Mouse (Mus musculus) heart, embryonic 16.5 days (tissue): ENCODE results near the gene Apobec4. TPM values are rescaled to one million over a fixed set of nuclear protein-coding genes. Genes with fewer than 3 reads are reported as not detected.
"Not testable (repeated sequence)": the region's sequence is repeated elsewhere in the genome, so short reads cannot be mapped to it uniquely, and the experiment has no call there.

ENCODE experiments used
- ATAC-seq: fragments of 200-750 bp; cut with Nextera tagmentation; replicated peaks from 2 replicates; pipeline ENCODE4 v1.8.0; 2017; ENCODE audit warnings: moderate number of reproducible peaks; ENCODE audit not compliant: insufficient read depth, low FRiP score; ENCODE audit errors: extremely low read depth
- H3K27ac ChIP-seq: fragments of 300-500 bp; sonication (generic); 2 replicates; pipeline ENCODE4 v1.5.1; 2014; ENCODE audit warnings: mild to moderate bottlenecking, low read length, control low read depth, moderate library complexity
- H3K27me3 ChIP-seq: fragments of 300-500 bp; sonication (generic); 2 replicates; pipeline ENCODE4 v1.6.1; 2014; ENCODE audit warnings: low read length, mixed read lengths; ENCODE audit not compliant: control insufficient read depth, insufficient read depth
- H3K36me3 ChIP-seq: fragments of 300-500 bp; sonication (generic); 2 replicates; pipeline ENCODE4 v1.6.1; 2014; ENCODE audit not compliant: control insufficient read depth, insufficient read depth
- H3K4me1 ChIP-seq: fragments of 300-500 bp; sonication (generic); 2 replicates; pipeline ENCODE4 v1.6.1; 2014; ENCODE audit warnings: low read length, mixed read lengths; ENCODE audit not compliant: control insufficient read depth, insufficient read depth
- H3K4me2 ChIP-seq: fragments of 300-500 bp; sonication (generic); 2 replicates; pipeline ENCODE4 v1.6.1; 2014; ENCODE audit warnings: low read depth, mild to moderate bottlenecking, control low read depth, low read length
- H3K4me3 ChIP-seq: fragments of 300-500 bp; sonication (generic); 2 replicates; pipeline ENCODE4 v1.5.1; 2014; ENCODE audit warnings: mild to moderate bottlenecking, control low read depth, low read length
- H3K9ac ChIP-seq: fragments of 300-500 bp; sonication (generic); 2 replicates; pipeline ENCODE4 v1.6.1; 2014; ENCODE audit warnings: low read length, control low read depth
- H3K9me3 ChIP-seq: fragments of 300-500 bp; sonication (generic); replicated peaks from 2 replicates; pipeline ENCODE4 v1.6.1; 2016; ENCODE audit warnings: low read length; ENCODE audit not compliant: control insufficient read depth
- WGBS: fragments of 180-500 bp; shearing (Covaris S2); extraction: QIAGEN DNeasy Blood & Tissue Kit; methylation state at CpG from one replicate; pipeline ENCODE4 v1.1.7; 2014; 5-methylcytosine and 5-hydroxymethylcytosine counted together
- polyA plus RNA-seq: library from polyadenylated mRNA; unstranded; fragments of >200 nt; fragmentation: Nextera tagmentation; extraction: Ambion mirVana; gene quantifications from 2 replicates; pipeline ENCODE4 v1.2.1, GENCODE M21; 2015

Gene Apobec4
- polyA plus RNA-seq, 1 experiment from 2014 or later = not detected

DNA sequence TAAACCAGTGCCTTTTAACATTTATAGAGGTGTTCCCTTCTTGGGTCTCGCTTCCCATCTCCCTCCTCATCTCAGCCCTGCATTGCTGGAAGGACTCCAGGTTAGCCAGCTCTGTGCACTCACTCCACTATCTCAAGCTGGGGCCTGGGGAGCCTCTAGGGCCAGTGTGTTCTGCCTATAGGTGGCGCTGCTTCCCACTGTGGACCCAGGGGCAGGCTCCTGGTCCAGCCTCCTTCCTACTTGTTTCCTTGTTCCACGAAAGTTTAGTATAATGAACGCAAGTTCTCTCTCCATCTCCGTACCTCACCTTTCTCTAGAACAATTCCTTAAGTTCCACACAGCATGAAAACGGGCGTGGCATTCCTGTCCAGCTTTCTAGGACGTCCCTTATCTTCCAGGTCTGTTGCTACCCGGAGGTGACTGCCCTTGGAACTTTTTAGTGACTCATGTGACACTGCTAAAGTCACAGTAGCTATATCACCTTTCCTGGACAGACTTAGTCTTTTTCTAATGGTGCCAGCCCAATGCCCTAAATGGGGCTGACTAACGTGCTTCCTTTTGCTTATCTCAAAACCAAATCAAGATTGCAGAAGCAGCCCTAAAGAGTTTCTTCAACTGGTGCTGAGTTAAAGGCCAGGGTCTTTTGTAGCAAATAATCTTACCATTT, 28.9 kb downstream of the Apobec4 start:
- 20% methylated on average over 10 of the region's 10 CpGs for WGBS
- no peaks in the 10 kb centered on the region for H3K9me3 ChIP-seq
- peak; percentile 87 for ATAC-seq
- H3K4me2 ChIP-seq = peak overlapping the region; percentile 39; the same call in 1 of the 2 replicates
- no peak overlapping the region for H3K4me3 ChIP-seq
- H3K36me3 ChIP-seq = peaks cover 10% of the 10 kb centered on the region
- H3K27ac ChIP-seq = no peak overlapping the region
- H3K9ac ChIP-seq = no peak overlapping the region
- H3K4me1 ChIP-seq = no peaks in the 10 kb centered on the region
- H3K27me3 ChIP-seq = no peaks in the 10 kb centered on the region

DNA sequence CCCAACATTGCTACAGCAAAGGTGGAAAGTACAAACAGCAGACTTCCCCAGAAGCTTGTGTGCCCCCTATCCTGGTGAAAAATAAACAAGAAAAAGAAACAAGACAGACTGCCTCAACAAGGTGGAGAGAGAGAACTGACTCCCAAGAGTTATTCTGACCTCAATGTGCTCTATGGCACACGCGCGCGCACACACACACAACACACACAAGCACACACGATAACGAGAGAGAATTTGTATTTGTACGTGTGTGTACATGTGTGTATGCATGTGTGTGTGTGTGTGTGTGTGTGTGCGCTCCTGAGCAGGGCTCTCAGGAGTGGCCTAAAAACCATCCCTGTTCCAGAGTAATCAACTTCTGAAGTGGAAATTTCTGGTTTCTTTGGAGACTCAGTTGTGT, 34.3 kb downstream of the Apobec4 start:
- WGBS = 95% methylated on average over 8 of the region's 8 CpGs

DNA sequence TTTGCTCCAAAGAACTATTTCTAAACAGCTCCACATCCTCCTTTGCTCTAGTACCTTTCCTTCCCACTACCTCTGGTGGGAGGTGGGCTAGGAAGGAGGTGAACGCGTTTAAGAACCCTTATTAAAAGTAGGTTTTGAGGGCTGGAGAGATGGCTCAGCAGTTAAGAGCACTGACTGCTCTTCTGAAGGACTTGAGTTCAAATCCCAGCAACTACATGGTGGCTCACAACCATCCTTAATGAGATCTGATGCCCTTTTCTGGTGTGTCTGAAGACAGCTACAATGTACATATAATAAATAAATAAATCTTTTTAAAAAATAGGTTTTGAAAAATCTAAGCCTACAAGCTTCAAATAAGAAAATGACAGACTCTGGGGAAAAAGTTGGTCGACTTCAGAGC, 35.1 kb downstream of the Apobec4 start:
- H3K9ac ChIP-seq, H3K9me3 ChIP-seq, H3K27me3 ChIP-seq, H3K27ac ChIP-seq, H3K4me1 ChIP-seq, ATAC-seq, H3K4me3 ChIP-seq, H3K36me3 ChIP-seq, H3K4me2 ChIP-seq: not testable (repeated sequence)
- 85% methylated on average over 3 of the region's 3 CpGs for WGBS

More for the DNA sequence above, 34.3 kb downstream of the Apobec4 start:
- Histone ChIP-seq H3K27ac (no peak overlapping the region), H3K9ac (no peak overlapping the region), H3K36me3 (no peaks in the 10 kb centered on the region), H3K9me3 (no peaks in the 10 kb centered on the region), H3K4me3 (no peak overlapping the region), H3K4me1 (no peaks in the 10 kb centered on the region), H3K4me2 (no peak overlapping the region), H3K27me3 (no peaks in the 10 kb centered on the region)
- no peak for ATAC-seq

DNA sequence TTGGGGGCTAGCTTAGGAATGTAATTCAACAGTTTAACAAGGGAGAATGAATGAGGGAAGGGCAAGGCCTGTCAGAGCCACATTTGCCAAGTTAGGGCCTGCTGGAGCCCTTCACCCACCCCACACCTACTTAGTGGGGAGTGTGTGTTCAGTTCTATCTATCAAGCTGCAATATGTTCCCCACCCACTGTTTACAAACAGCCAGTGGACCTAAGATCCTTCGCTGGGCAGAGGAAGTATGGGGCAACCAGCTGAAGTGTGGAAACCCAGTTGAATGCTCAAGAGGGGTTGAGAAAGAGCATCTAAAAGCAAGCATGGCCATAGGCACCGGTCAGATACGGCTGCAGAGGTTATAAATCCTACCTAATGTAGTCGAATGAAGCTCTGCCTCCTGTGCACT, 36.6 kb downstream of the Apobec4 start:
- no peaks in the 10 kb centered on the region for H3K36me3 ChIP-seq
- H3K4me1 ChIP-seq = peaks cover 12% of the 10 kb centered on the region
- peaks cover 3% of the 10 kb centered on the region; the same call in 1 of the 2 replicates for H3K9me3 ChIP-seq
- no peak overlapping the region for H3K9ac ChIP-seq
- no peak overlapping the region for H3K27ac ChIP-seq
- no peak overlapping the region for H3K4me2 ChIP-seq
- 81% methylated on average over 4 of the region's 4 CpGs for WGBS
- no peak for ATAC-seq
- no peaks in the 10 kb centered on the region for H3K27me3 ChIP-seq
- no peak overlapping the region for H3K4me3 ChIP-seq

DNA sequence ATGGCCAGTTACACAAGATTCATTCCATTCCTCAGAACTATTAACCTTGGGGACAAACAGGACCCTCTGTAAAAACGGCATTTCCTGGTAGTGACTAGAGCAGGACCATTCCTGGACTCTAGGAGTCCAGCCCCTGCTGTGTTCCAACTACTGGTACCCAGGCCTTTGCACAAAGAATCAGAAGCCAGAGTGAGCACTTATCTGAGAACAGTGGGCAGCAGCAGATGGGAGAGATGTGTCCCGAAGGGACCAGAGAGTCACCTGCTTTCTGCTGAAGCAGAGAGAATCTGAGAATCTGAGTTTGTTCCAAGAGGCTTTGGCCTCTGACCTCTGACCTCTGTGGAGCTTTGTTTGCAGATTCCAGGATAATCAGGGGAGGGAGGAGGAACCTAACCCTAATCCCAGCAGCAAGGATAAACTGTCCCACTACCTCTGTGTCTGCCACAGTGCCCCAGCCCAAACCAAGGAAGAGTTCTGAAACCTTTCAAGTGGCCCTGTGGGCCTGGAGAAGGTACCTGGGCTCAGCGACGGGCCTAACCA, 37.8 kb downstream of the Apobec4 start:
- H3K4me2 ChIP-seq = no peak overlapping the region
- no peaks in the 10 kb centered on the region for H3K36me3 ChIP-seq
- no peak for ATAC-seq
- H3K4me1 ChIP-seq = peaks cover 12% of the 10 kb centered on the region
- H3K4me3 ChIP-seq = no peak overlapping the region
- no peak overlapping the region for H3K27ac ChIP-seq
- H3K9me3 ChIP-seq = peaks cover 3% of the 10 kb centered on the region; the same call in 1 of the 2 replicates
- no peak overlapping the region for H3K9ac ChIP-seq
- 62% methylated on average over 4 of the region's 4 CpGs for WGBS
- H3K27me3 ChIP-seq = no peaks in the 10 kb centered on the region

DNA sequence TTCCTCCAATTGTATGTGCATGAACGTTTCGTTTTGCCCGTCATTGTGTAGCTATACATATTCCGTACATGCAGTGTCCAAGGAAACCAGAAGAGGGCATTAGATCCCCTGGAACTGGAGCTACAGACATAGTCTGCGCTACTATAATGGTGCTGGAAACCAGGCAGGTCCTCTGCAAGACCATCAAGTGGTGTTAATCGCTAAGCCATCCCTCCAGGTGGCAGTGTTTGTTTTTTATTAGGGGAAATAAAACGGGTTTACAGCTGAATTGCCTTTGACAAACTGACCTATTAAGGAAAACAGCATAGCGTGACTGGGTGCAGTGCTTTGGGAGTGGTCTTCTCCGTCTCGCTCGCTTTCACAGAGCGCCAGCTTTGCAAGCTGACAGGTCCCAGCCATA, 39.9 kb downstream of the Apobec4 start:
- ATAC-seq = peak; percentile 43; the same call in 1 of the 2 replicates
- Histone ChIP-seq H3K4me1 (peaks cover 12% of the 10 kb centered on the region), H3K36me3 (no peaks in the 10 kb centered on the region), H3K27me3 (no peaks in the 10 kb centered on the region), H3K9ac (no peak overlapping the region), H3K9me3 (peaks cover 3% of the 10 kb centered on the region; the same call in 1 of the 2 replicates), H3K4me3 (no peak overlapping the region), H3K27ac (peak overlapping the region; percentile 14; the same call in 1 of the 2 replicates), H3K4me2 (0 out of 2 replicates have a peak overlapping the region, but pooled peaks have one; percentile 11)
- 22% methylated on average over 12 of the region's 12 CpGs for WGBS

DNA sequence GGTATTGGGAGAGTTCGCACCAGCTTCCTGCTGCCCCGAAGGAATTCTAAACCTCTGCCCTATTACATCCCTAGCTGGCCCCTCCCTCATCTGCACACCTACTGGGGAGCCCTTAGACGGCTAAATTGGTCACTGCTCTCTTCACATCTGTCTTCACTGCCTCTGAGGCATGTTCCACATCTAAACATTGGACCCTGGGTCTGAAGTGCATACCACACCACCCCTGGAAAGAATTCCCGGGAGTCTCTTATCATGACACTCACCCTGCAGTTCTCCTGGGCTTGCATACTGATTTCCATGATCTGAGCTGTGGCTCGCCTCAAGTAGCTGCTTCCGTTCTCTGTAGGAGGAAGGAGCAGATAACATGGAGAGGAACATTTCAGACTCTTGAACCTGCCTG, 40.5 kb downstream of the Apobec4 start:
- H3K4me1 ChIP-seq = peaks cover 12% of the 10 kb centered on the region
- peak; percentile 72; the same call in 1 of the 2 replicates for ATAC-seq
- H3K9ac ChIP-seq = no peak overlapping the region
- H3K9me3 ChIP-seq = peaks cover 3% of the 10 kb centered on the region; the same call in 1 of the 2 replicates
- peak overlapping the region; percentile 14 for H3K27ac ChIP-seq
- H3K27me3 ChIP-seq = no peaks in the 10 kb centered on the region
- 0 out of 2 replicates have a peak overlapping the region, but pooled peaks have one; percentile 13 for H3K4me2 ChIP-seq
- H3K4me3 ChIP-seq = no peak overlapping the region
- 11% methylated on average over 6 of the region's 6 CpGs for WGBS
- no peaks in the 10 kb centered on the region for H3K36me3 ChIP-seq

DNA sequence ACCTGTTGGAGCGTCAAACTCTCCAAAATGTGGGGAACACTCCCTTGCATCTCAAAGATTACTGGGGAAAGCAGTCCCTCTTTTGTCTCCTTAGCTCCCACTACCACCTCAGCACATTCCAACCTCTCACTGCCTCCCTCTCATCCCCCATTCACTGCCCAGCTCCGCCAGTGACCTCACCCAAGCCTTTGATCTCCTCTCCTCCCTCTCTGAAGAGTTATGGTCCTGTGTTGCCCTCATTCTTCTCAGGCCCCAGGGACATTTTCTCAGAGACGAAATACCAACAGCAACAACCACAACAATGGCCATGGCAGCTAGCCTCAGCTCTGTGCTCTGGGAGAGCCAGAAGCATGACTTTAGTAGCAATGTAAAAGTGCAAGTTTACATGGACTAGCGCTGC, 40.9 kb downstream of the Apobec4 start:
- peak overlapping the region; percentile 34 for H3K27ac ChIP-seq
- peaks cover 12% of the 10 kb centered on the region for H3K4me1 ChIP-seq
- 0 out of 2 replicates have a peak, but pooled peaks have one; percentile 45 for ATAC-seq
- no peak overlapping the region for H3K9ac ChIP-seq
- H3K27me3 ChIP-seq = no peaks in the 10 kb centered on the region
- H3K36me3 ChIP-seq = no peaks in the 10 kb centered on the region
- H3K4me2 ChIP-seq = no peak overlapping the region
- H3K9me3 ChIP-seq = peaks cover 3% of the 10 kb centered on the region; the same call in 1 of the 2 replicates
- 40% methylated on average over 4 of the region's 4 CpGs for WGBS
- no peak overlapping the region for H3K4me3 ChIP-seq

DNA sequence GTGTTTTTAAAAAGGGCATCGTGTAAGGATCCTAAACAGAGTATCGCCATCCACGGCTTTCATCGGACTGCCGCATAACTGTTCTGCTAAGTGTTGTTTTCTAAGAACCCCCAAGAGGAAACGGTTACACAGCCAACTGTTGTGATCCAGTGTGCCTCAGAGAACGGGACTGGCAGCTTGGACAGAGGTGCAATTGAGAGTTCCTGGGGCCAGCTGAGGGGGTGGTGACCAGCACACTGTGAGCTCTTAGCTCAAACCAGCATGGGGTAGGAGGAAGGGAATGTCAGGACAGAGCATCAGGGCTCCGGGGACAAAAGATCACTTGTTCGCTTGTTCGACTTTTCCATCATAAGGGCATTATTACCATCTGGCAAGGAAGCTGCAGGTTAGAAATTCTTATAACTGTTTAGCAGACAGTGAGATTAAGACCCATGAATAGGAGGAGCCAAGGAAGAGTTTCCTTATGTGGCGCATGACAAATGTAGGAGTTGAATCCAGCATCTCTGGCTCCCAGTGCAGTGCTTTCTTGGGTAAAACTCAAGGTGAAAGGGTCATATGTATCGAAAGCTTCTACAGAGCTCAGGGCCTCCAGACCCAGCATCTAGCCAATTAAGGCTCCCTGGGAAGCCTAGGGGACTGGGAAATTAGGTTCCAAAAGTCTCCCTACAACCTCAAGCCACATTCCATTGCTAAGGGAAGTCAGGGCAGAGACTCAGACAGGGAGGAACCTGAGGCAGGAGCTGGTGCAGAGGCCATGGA, 42.6 kb downstream of the Apobec4 start:
- Histone ChIP-seq H3K36me3 (no peaks in the 10 kb centered on the region), H3K9ac (no peak overlapping the region), H3K27ac (no peak overlapping the region), H3K4me1 (peaks cover 12% of the 10 kb centered on the region), H3K4me3 (no peak overlapping the region), H3K4me2 (no peak overlapping the region), H3K9me3 (peaks cover 3% of the 10 kb centered on the region; the same call in 1 of the 2 replicates), H3K27me3 (no peaks in the 10 kb centered on the region)
- WGBS = 66% methylated on average over 12 of the region's 12 CpGs
- ATAC-seq = no peak
